In genomic region chr16:78409991-78410390, GRCm38 (mm10) we compare ENCODE assay signal across 27 mouse cellular contexts.
"Had no signal": no experiment of that assay in that cellular context is flagged by ENCODE, and none has a peak within 500 bp of the region (broad histone marks: within the 10 kb centered on the region; RNA-seq: fewer than 3 reads in every experiment).

No protein-coding gene starts in this region.

- H3K4me1 ChIP-seq: embryonic facial prominence, embryonic 10.5 days; embryonic facial prominence, embryonic 12.5 days; embryonic facial prominence, embryonic 13.5 days; embryonic facial prominence, embryonic 15.5 days; forebrain, embryonic 12.5 days; forebrain, embryonic 13.5 days; forebrain, embryonic 15.5 days had no signal

- H3K9me3 ChIP-seq: embryonic facial prominence, embryonic 12.5 days; embryonic facial prominence, embryonic 13.5 days; embryonic facial prominence, embryonic 15.5 days; forebrain, embryonic 13.5 days; forebrain, embryonic 15.5 days had no signal

- ATAC-seq: forebrain, embryonic 13.5 days; forebrain, embryonic 14.5 days; forebrain, embryonic 15.5 days; forebrain, embryonic 16.5 days; forebrain, postnatal 0 days had no signal

- H3K9ac ChIP-seq: embryonic facial prominence, embryonic 12.5 days; embryonic facial prominence, embryonic 13.5 days; embryonic facial prominence, embryonic 15.5 days; forebrain, embryonic 12.5 days; forebrain, embryonic 13.5 days; forebrain, embryonic 15.5 days; forebrain, postnatal 0 days had no signal

- DNase-seq: cerebellum, adult 2 months; cerebellum, adult 8-10 months; cerebellum, adult 9-10 months; cerebellum, adult 9-11 months; cerebellum, postnatal 10 days; cerebellum, postnatal 14 days; cerebellum, postnatal 25 days; cerebellum, postnatal 36 days; embryo, embryonic 11 days; forebrain, postnatal 0 days; gastrocnemius, adult 2 months; gastrocnemius, postnatal 10 days; gastrocnemius, postnatal 14 days; gastrocnemius, postnatal 25 days; gastrocnemius, postnatal 36 days; heart, adult 2 months had no signal

- H3K4me2 ChIP-seq: embryonic facial prominence, embryonic 12.5 days; embryonic facial prominence, embryonic 13.5 days; embryonic facial prominence, embryonic 15.5 days; forebrain, embryonic 12.5 days; forebrain, embryonic 13.5 days; forebrain, embryonic 15.5 days had no signal

- H3K4me3 ChIP-seq: embryonic facial prominence, embryonic 10.5 days; embryonic facial prominence, embryonic 12.5 days; embryonic facial prominence, embryonic 13.5 days; embryonic facial prominence, embryonic 15.5 days; erythroblast, embryonic 14.5 days; forebrain, embryonic 10.5 days; forebrain, embryonic 12.5 days; forebrain, embryonic 13.5 days; forebrain, embryonic 15.5 days; gastrocnemius, adult 2 months; heart, adult 2 months had no signal

- H3K36me3 ChIP-seq: embryonic facial prominence, embryonic 10.5 days; embryonic facial prominence, embryonic 12.5 days; embryonic facial prominence, embryonic 13.5 days; embryonic facial prominence, embryonic 15.5 days; forebrain, embryonic 10.5 days; forebrain, embryonic 12.5 days; forebrain, embryonic 15.5 days had no signal

- H3K27ac ChIP-seq: embryonic facial prominence, embryonic 10.5 days; embryonic facial prominence, embryonic 12.5 days; embryonic facial prominence, embryonic 13.5 days; embryonic facial prominence, embryonic 15.5 days; forebrain, embryonic 10.5 days; forebrain, embryonic 12.5 days; forebrain, embryonic 13.5 days; forebrain, embryonic 15.5 days; gastrocnemius, adult 2 months; heart, adult 2 months had no signal

- H3K27me3 ChIP-seq: embryonic facial prominence, embryonic 12.5 days; embryonic facial prominence, embryonic 13.5 days; embryonic facial prominence, embryonic 15.5 days; forebrain, embryonic 12.5 days; forebrain, embryonic 13.5 days; forebrain, embryonic 15.5 days had no signal
